Comparison of ENCODE assay signal across 8 mouse cellular contexts in the genomic region with DNA sequence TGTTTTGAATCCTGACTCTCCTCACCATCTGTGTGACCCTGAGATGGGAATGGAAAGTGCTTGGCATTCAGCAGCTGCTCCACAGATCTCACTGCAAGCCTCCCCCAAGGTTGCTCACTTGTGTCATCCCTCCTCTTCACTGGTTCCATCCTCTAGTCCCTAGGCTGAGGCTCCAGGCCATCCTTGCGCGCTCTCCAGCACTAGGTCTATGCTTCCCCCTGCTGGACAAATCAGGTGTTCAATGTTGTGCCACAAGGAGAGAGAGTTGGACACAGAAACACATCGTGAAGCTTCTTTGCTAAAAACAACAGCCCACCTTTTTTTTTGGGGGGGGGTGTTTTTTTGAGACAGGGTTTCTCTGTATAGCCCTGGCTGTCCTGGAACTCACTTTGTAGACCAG. TPM values are rescaled to one million over a fixed set of nuclear protein-coding genes. Genes with fewer than 3 reads are reported as not detected.
DNase-seq lines count a peak whose midpoint lies in the region; ATAC-seq and TF ChIP-seq lines count a peak whose summit lies in the region.

No protein-coding gene starts in this region.

- peak; percentile 75 for ATAC-seq in midbrain, embryonic 13.5 days

- no peak overlapping the region for H3K4me3 ChIP-seq in heart, adult 2 months
- no peak overlapping the region for H3K4me3 ChIP-seq in heart, embryonic 10.5 days
- H3K4me3 ChIP-seq in limb, embryonic 10.5 days, result no peak overlapping the region
- H3K4me3 ChIP-seq in midbrain, embryonic 13.5 days (replicated peaks), result no peak overlapping the region

- H3K9ac ChIP-seq in heart, adult 2 months (ENCODE audit: low read depth, low read length), result no peak overlapping the region
- H3K9ac ChIP-seq in midbrain, embryonic 13.5 days (replicated peaks), result no peak overlapping the region

- 15% methylated on average over 3 of the region's 3 CpGs for WGBS in heart, adult 2 months
- 3% methylated on average over 3 of the region's 3 CpGs for WGBS in heart, embryonic 10.5 days
- WGBS in limb, embryonic 10.5 days, result 5% methylated on average over 3 of the region's 3 CpGs
- 6% methylated on average over 3 of the region's 3 CpGs for WGBS in midbrain, embryonic 13.5 days

- peak; percentile 44 to 67 for DNase-seq in heart, adult 2 months
- no peak for DNase-seq in heart, embryonic 10.5 days (ENCODE audit: low spot score)
- peak; percentile 67 for DNase-seq in cerebellum, adult 9-10 months
- peak; percentile 52 to 91 for DNase-seq in frontal cortex, adult 2 months (ENCODE audit: extremely low spot score in 1 of 2, low spot score in 1 of 2)
- DNase-seq in kidney, adult 18-20 months, result peak; percentile 62
- DNase-seq in limb, embryonic 10.5 days (ENCODE audit: low spot score), result peak; percentile 75
- peak; percentile 26 to 71 for DNase-seq in spleen, postnatal 10 days (ENCODE audit: low spot score in 2 of 2)

- H3K27me3 ChIP-seq in heart, adult 2 months (ENCODE audit: control insufficient read depth, insufficient read depth, low read length), result no peaks in the 10 kb centered on the region
- H3K27me3 ChIP-seq in heart, embryonic 10.5 days (ENCODE audit: insufficient read depth, poor library complexity, severe bottlenecking), result peaks cover 53% of the 10 kb centered on the region
- H3K27me3 ChIP-seq in limb, embryonic 10.5 days (ENCODE audit: low read depth, poor library complexity, severe bottlenecking), result peaks cover 37% of the 10 kb centered on the region
- H3K27me3 ChIP-seq in midbrain, embryonic 13.5 days, result peaks cover 22% of the 10 kb centered on the region

- peak; percentile 74; the same call in 1 of the 2 replicates for TF ChIP-seq EP300 in heart, adult 2 months (IDR thresholded peaks at IDR 0.05; ENCODE audit: insufficient read depth, low read depth, low read length)

- intact Hi-C loops in heart, adult 2 months (cut with DNase I), result loop anchor here (5.0 to 10.0 kb wide), 2 partner anchors 89 to 136 kb away; a partner anchor contains a TSS

- H3K27ac ChIP-seq in heart, adult 2 months, result no peak overlapping the region
- no peak overlapping the region for H3K27ac ChIP-seq in heart, embryonic 10.5 days
- H3K27ac ChIP-seq in limb, embryonic 10.5 days, result no peak overlapping the region
- H3K27ac ChIP-seq in midbrain, embryonic 13.5 days, result no peak overlapping the region

- peaks cover 3% of the 10 kb centered on the region; the same call in 1 of the 2 replicates for H3K4me1 ChIP-seq in heart, adult 2 months (ENCODE audit: control insufficient read depth, insufficient read depth, low read length)
- peaks cover 22% of the 10 kb centered on the region for H3K4me1 ChIP-seq in heart, embryonic 10.5 days
- peaks cover 20% of the 10 kb centered on the region for H3K4me1 ChIP-seq in limb, embryonic 10.5 days
- H3K4me1 ChIP-seq in midbrain, embryonic 13.5 days (replicated peaks), result peaks cover 12% of the 10 kb centered on the region

- H3K36me3 ChIP-seq in heart, adult 2 months (ENCODE audit: control insufficient read depth, insufficient read depth, low read length), result no peaks in the 10 kb centered on the region
- no peaks in the 10 kb centered on the region for H3K36me3 ChIP-seq in heart, embryonic 10.5 days
- H3K36me3 ChIP-seq in limb, embryonic 10.5 days, result peaks cover 18% of the 10 kb centered on the region
- peaks cover 40% of the 10 kb centered on the region for H3K36me3 ChIP-seq in midbrain, embryonic 13.5 days

- no peak for TF ChIP-seq POLR2A in heart, adult 2 months (IDR thresholded peaks at IDR 0.05; ENCODE audit: insufficient read depth, low read depth, low read length)

- H3K4me2 ChIP-seq in midbrain, embryonic 13.5 days (replicated peaks), result no peak overlapping the region

- H3K79me2 ChIP-seq in heart, adult 2 months (replicated peaks; ENCODE audit: control insufficient read depth, insufficient read depth, low read length), result no peaks in the 10 kb centered on the region

- TF ChIP-seq CTCF in heart, adult 2 months (IDR thresholded peaks at IDR 0.05), result peak; percentile 77

- no peaks in the 10 kb centered on the region for H3K9me3 ChIP-seq in heart, embryonic 10.5 days
- no peaks in the 10 kb centered on the region for H3K9me3 ChIP-seq in limb, embryonic 10.5 days (replicated peaks)
- no peaks in the 10 kb centered on the region for H3K9me3 ChIP-seq in midbrain, embryonic 13.5 days

RNA-seq across cellular contexts. Expression of a gene that starts 19.6 kb away (rescaled TPM):
- 10 to 100 TPM; 10.2 to 12.4 TPM for total RNA-seq in heart, adult 2 months (2021)
- 7.3 and 12.0 TPM in 2 replicates for polyA plus RNA-seq in heart, adult 2 months (2012; rRNA removed)
- polyA plus RNA-seq in heart, embryonic 10.5 days (2016; fragmentation: Nextera tagmentation; extraction: Ambion mirVana), result 7.5 and 10.8 TPM in 2 replicates
- 27.7 and 30.9 TPM in 2 replicates for polyA plus RNA-seq in frontal cortex, adult 2 months (2012; rRNA removed)
- polyA plus RNA-seq in limb, embryonic 10.5 days (2016; fragmentation: Nextera tagmentation; extraction: Ambion mirVana), result 11.1 and 11.2 TPM in 2 replicates
- 11.0 and 12.6 TPM in 2 replicates for polyA plus RNA-seq in midbrain, embryonic 13.5 days (2015; fragmentation: Nextera tagmentation; extraction: Ambion mirVana)

RNA-seq across cellular contexts. Expression of a gene that starts 20.1 kb away (rescaled TPM):
- total RNA-seq in heart, adult 2 months (2021), result under 1 TPM; 0.07 to 0.10 TPM
- polyA plus RNA-seq in heart, adult 2 months (2012; rRNA removed), result 0.12 and 0.16 TPM in 2 replicates
- polyA plus RNA-seq in heart, embryonic 10.5 days (2016; fragmentation: Nextera tagmentation; extraction: Ambion mirVana), result 26.8 and 65.0 TPM in 2 replicates
- polyA plus RNA-seq in frontal cortex, adult 2 months (2012; rRNA removed), result 2.6 and 3.1 TPM in 2 replicates
- 230 and 420 TPM in 2 replicates for polyA plus RNA-seq in limb, embryonic 10.5 days (2016; fragmentation: Nextera tagmentation; extraction: Ambion mirVana)
- polyA plus RNA-seq in midbrain, embryonic 13.5 days (2015; fragmentation: Nextera tagmentation; extraction: Ambion mirVana), result 23.5 and 25.2 TPM in 2 replicates
